Mouse (Mus musculus) liver, embryonic 16.5 days (tissue): ENCODE measurements at regions not wholly inside any gene's neighbourhood (a gene's known extent, or its start where the extent isn't known, plus 50 kb on each side); places are given as distances from the start of the nearest gene placed in this dataset.

ENCODE experiments used
- ATAC-seq: fragments of 200-750 bp; cut with Nextera tagmentation; 2 replicates; pipeline ENCODE4 v1.8.0; 2017; ENCODE audit warnings: low read depth, mild to moderate bottlenecking, moderate number of reproducible peaks, moderate library complexity
- H3K27ac ChIP-seq: fragments of 300-500 bp; sonication (generic); 2 replicates; pipeline ENCODE4 v1.5.1; 2014; ENCODE audit warnings: mild to moderate bottlenecking, low read length
- H3K27me3 ChIP-seq: fragments of 300-500 bp; sonication (generic); 2 replicates; pipeline ENCODE4 v1.6.1; 2014; ENCODE audit warnings: low read depth, low read length, mixed read lengths; ENCODE audit not compliant: control insufficient read depth, insufficient read depth
- H3K36me3 ChIP-seq: fragments of 300-500 bp; sonication (generic); 2 replicates; pipeline ENCODE4 v1.6.1; 2014; ENCODE audit warnings: mild to moderate bottlenecking; ENCODE audit not compliant: control insufficient read depth, insufficient read depth
- H3K4me1 ChIP-seq: fragments of 300-500 bp; sonication (generic); 2 replicates; pipeline ENCODE4 v1.6.1; 2014; ENCODE audit warnings: low read depth, low read length, mixed read lengths; ENCODE audit not compliant: control insufficient read depth
- H3K4me2 ChIP-seq: fragments of 300-500 bp; sonication (generic); 2 replicates; pipeline ENCODE4 v1.6.1; 2014; ENCODE audit warnings: low read depth, low read length, mixed read lengths
- H3K4me3 ChIP-seq: fragments of 300-500 bp; sonication (generic); 2 replicates; pipeline ENCODE4 v1.5.1; 2014; ENCODE audit warnings: low read depth, mild to moderate bottlenecking, low read length
- H3K9ac ChIP-seq: fragments of 300-500 bp; sonication (generic); 2 replicates; pipeline ENCODE4 v1.6.1; 2014; ENCODE audit warnings: low read depth, low read length
- H3K9me3 ChIP-seq: fragments of 300-500 bp; sonication (generic); replicated peaks from 2 replicates; pipeline ENCODE4 v1.6.1; 2016; ENCODE audit warnings: low read length; ENCODE audit not compliant: control insufficient read depth
- WGBS: fragments of 180-500 bp; shearing (Covaris S2); extraction: QIAGEN DNeasy Blood & Tissue Kit; methylation state at CpG from one replicate; pipeline ENCODE4 v1.1.7; 2014; ENCODE audit not compliant: insufficient replicate concordance; 5-methylcytosine and 5-hydroxymethylcytosine counted together

DNA sequence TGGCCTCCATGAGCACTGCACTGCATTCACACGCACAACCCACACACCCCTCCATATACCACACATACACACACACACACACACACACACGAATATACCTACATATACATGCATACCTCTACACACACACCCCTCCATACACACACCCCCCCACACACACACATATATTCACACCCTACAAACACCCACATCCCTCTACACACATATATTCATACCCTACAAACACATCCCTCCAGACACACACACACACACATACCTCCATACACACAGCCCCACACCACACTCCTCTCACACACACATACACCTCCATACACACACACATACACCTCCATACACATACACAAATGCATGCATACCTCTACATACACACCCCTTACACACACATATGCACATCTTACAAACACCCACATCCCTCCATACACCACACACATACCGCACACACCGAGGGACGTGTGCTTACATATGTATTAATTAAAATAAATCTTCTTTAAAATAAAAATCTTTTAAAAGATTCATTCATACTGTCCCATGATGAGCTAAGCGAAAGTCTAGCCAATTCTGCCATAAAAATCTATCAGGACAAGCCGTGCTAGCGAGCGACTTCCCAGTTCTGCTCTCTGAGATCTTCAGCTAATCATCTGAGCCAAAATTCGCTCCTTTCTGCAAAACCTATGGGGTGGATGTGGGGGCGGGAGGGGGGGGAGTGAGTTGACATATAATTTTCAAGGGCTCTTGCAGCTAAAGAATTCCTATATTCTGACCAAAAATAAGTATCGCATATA lies 74.3 kb upstream of the Ipo5 start:
- Histone ChIP-seq H3K4me1 (no peaks in the 10 kb centered on the region; the same call in 1 of the 2 replicates), H3K4me2 (no peak overlapping the region), H3K4me3 (no peak overlapping the region), H3K36me3 (no peaks in the 10 kb centered on the region), H3K9me3 (no peaks in the 10 kb centered on the region), H3K27ac (no peak overlapping the region), H3K27me3 (no peaks in the 10 kb centered on the region), H3K9ac (no peak overlapping the region)
- WGBS, result 69% methylated on average over 12 of the region's 12 CpGs
- no peak for ATAC-seq

DNA sequence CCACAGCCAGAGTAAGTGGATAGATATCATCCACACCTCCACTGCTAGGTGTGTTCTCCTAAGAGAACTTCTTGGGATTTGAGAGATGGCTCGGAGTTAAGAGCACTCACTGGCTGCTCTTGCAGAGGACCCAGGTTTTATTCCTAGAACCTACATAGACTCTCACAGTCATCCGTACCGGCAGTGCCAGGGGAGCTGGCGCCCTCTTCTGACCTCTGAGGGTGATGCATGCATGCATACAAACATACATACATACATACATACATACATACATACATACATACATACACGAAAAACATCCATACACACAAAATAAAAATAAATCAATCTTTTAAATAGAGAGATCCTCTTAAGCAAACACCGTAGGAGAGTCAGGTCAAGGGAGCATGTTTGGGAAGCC lies 70.1 kb upstream of the Ipo5 start:
- H3K4me1 ChIP-seq, result no peaks in the 10 kb centered on the region
- no peak overlapping the region for H3K4me3 ChIP-seq
- H3K36me3 ChIP-seq, result no peaks in the 10 kb centered on the region
- no peak overlapping the region for H3K9ac ChIP-seq
- H3K4me2 ChIP-seq, result no peak overlapping the region
- WGBS, result 65% methylated on average over 6 of the region's 6 CpGs
- no peak for ATAC-seq
- H3K27ac ChIP-seq, result no peak overlapping the region
- H3K9me3 ChIP-seq, result no peaks in the 10 kb centered on the region
- H3K27me3 ChIP-seq, result no peaks in the 10 kb centered on the region

DNA sequence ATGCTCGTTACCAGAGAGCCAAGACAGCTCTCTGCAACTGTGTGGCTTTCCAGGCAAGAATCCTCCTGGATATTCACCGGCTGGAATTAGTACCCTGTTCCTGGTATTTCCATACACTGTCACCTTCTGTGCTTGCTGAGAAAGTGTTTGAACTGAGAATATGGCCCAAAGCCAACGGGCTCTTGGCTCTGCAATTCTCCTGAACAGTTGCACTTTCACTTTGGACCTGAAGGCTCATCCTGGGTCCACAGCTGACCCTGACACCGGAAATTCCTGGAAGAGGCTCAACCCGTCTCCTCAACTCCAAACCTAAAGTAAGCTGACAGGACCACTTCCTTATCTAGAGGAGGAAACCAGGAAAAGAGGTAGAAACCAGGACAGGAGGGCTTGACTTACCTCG lies 69.7 kb upstream of the Ipo5 start:
- H3K27me3 ChIP-seq, result no peaks in the 10 kb centered on the region
- H3K4me2 ChIP-seq, result no peak overlapping the region
- H3K9ac ChIP-seq, result no peak overlapping the region
- no peak overlapping the region for H3K4me3 ChIP-seq
- ATAC-seq, result no peak
- H3K27ac ChIP-seq, result no peak overlapping the region
- no peaks in the 10 kb centered on the region for H3K9me3 ChIP-seq
- H3K36me3 ChIP-seq, result no peaks in the 10 kb centered on the region
- no peaks in the 10 kb centered on the region for H3K4me1 ChIP-seq
- WGBS, result 51% methylated on average over 6 of the region's 6 CpGs

DNA sequence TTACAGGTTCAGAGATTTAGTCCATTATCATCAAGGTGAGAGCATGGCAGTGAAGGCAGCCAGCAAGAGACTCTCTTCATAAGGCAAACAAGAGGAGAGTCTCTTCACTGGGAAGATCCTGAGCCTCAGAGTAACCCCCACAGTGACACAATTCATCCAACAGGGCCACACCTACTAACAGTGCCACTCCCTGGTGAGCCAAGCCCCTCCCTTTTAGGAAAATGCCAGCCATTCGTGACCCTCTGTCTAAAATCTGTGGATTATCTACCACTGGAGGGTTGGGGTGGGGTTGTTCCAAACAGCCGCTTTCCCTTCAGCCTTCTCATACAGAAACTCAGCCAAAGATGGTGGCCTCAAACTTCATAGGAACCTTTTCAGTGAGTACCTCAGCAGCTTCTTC lies 65.9 kb upstream of the Ipo5 start:
- Histone ChIP-seq H3K27me3 (no peaks in the 10 kb centered on the region), H3K9ac (no peak overlapping the region), H3K4me3 (no peak overlapping the region), H3K9me3 (no peaks in the 10 kb centered on the region), H3K36me3 (no peaks in the 10 kb centered on the region), H3K4me1 (no peaks in the 10 kb centered on the region), H3K27ac (no peak overlapping the region), H3K4me2 (no peak overlapping the region)
- ATAC-seq, result no peak
- WGBS, result 59% methylated on average over 2 of the region's 2 CpGs

DNA sequence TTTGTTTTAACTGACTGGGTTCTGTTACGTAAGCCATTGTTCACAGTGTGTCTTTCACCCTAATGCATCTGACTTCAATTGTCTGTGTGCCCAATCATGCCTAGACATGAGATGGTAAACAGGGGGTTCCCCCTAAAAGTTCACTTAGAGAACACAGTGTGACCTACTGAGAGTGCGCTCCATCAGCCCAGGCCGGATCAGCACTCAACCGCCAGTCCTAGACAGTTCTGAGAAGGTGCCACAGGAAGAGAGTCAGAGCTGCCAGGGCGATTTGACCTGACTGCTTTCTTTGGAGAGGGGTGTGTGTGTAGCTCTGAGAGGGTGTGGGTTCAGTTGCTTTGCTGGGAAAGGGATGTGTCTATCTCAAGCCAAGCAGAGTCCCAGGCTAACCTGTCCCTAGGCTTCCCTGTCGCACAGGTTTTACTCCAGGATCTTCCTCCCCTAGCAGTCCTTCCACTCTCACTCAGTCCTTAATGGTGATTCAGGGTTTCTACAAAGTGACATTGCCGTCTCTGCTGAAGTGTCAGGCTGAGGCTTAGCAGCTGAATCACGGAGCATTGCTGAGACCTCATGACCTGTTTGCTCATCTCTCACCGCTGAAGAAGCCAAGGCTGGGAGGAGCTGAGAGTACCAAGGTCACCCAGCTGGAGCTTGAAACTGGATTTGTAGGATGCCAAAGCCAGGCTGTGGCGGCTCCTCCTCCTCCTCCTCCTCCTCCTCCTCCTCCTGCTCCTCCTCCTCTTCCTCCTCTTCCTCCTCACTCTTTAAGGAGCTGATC lies 64.8 kb upstream of the Ipo5 start:
- Histone ChIP-seq H3K36me3 (no peaks in the 10 kb centered on the region), H3K27me3 (no peaks in the 10 kb centered on the region), H3K27ac (no peak overlapping the region), H3K9ac (no peak overlapping the region), H3K4me1 (no peaks in the 10 kb centered on the region), H3K9me3 (no peaks in the 10 kb centered on the region), H3K4me2 (no peak overlapping the region), H3K4me3 (no peak overlapping the region)
- 57% methylated on average over 10 of the region's 10 CpGs for WGBS
- ATAC-seq, result no peak

DNA sequence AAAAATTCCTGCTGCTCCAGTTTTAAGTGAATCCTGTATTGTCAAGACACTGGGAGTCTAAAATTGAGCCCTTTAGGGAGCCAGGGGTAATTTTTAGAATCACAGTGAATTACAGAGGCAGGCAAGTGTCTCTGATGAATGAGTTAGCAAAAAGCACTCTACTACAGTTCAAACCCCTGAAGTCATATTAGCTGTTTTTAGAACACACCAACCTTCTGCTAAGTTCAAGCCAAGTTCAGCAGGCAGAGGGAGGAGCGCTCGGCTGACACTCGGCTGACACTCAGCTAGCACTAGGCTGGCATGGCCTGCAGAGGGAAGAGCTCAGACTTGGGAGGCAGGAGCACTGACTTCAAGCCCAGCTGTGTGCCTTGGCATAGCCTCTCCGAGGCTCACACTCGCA lies 64.0 kb upstream of the Ipo5 start:
- no peaks in the 10 kb centered on the region for H3K9me3 ChIP-seq
- H3K9ac ChIP-seq, result no peak overlapping the region
- H3K4me1 ChIP-seq, result no peaks in the 10 kb centered on the region
- WGBS, result 64% methylated on average over 5 of the region's 5 CpGs
- no peaks in the 10 kb centered on the region for H3K36me3 ChIP-seq
- H3K4me3 ChIP-seq, result no peak overlapping the region
- no peak for ATAC-seq
- H3K4me2 ChIP-seq, result no peak overlapping the region
- no peaks in the 10 kb centered on the region for H3K27me3 ChIP-seq
- no peak overlapping the region for H3K27ac ChIP-seq

DNA sequence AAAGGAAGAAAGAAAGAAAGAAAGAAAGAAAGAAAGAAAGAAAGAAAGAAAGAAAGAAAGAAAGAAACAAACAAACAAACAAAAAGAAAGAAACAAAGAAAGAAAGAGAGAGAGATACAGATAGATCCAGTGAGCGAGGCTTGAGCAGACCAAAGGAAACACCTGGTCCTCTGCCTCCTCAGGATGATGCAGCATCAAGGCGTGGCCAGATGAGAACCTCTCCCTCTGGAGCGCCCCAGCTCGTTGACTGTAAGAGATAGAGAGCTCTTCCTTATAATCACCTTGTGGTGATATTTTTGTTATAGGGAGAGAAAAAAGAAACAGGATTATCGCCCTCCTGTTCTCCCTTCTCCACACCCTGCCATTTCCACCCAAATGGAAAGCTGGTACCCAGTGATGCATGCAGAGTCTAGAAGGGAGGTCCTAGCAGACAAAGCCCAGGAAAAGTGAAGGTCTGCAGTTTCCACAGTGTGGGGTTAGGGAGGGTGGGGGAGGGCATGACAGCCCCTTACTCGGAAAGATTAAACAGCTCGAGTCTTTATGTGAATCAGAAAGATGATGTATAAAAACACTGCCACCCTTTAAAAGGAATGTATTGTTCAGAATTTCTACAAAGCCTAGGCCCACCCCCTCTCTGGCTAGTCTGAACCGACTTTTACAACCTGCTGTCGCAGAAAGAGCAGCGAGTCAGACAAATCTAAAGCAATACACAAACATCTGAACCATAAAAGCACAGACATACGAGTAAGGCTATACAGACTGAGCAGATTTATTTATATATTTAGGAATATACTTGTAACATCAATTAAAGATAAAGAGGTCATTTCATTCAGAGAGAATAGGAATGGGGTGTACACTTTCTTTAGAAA lies 62.7 kb upstream of the Ipo5 start:
- H3K9me3 ChIP-seq, result no peaks in the 10 kb centered on the region
- H3K4me3 ChIP-seq, result no peak overlapping the region
- WGBS, result 52% methylated on average over 11 of the region's 11 CpGs
- H3K36me3 ChIP-seq, result no peaks in the 10 kb centered on the region
- no peaks in the 10 kb centered on the region for H3K27me3 ChIP-seq
- no peaks in the 10 kb centered on the region for H3K4me1 ChIP-seq
- no peak overlapping the region for H3K4me2 ChIP-seq
- no peak for ATAC-seq
- no peak overlapping the region for H3K27ac ChIP-seq
- no peak overlapping the region for H3K9ac ChIP-seq

DNA sequence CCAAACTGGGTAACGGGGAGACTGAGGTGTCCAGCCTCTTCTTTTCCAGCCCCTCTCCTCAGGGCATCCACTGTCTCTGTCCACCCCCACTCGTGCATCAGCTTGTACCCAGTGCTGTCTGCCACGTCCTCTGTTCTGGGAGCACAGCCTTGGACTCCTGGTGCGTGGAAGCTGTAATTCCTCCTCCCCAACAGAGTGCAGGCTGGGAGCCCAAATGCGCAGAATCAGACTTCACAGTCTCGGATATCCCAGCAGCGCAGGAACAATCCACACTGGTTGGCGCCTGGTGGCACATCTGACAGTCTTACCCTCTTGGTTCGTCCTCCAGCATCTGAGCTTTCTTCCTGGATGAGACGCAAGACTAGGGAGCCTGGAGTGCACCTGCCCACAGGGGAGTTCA lies 61.9 kb upstream of the Ipo5 start:
- no peak overlapping the region for H3K27ac ChIP-seq
- no peaks in the 10 kb centered on the region for H3K27me3 ChIP-seq
- 65% methylated on average over 10 of the region's 10 CpGs for WGBS
- ATAC-seq, result no peak
- no peak overlapping the region for H3K4me3 ChIP-seq
- no peaks in the 10 kb centered on the region for H3K4me1 ChIP-seq
- H3K9me3 ChIP-seq, result no peaks in the 10 kb centered on the region
- no peaks in the 10 kb centered on the region for H3K36me3 ChIP-seq
- no peak overlapping the region for H3K4me2 ChIP-seq
- no peak overlapping the region for H3K9ac ChIP-seq
